8 mouse cellular contexts compared by ENCODE assay signal in the genomic region with DNA sequence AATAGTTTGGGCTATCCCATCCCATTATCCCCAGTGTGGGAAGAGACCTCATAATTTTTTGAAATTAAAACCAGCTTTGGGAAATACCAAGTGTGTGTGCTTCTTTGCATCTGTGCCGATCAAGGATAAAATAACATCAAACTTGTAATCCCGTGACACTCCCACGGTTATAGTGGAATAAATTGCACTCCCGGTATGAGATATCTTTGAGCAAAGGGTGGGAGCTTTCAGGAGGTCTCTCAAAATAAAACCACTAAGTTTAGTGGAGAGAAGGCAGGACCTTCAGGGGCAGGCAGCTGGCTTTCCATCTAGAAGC. TPM values are rescaled to one million over a fixed set of nuclear protein-coding genes. Genes with fewer than 3 reads are reported as not detected.
DNase-seq lines count a peak whose midpoint lies in the region; ATAC-seq and TF ChIP-seq lines count a peak whose summit lies in the region.

No protein-coding gene starts in this region.

- peak overlapping the region; percentile 55 for H3K9ac ChIP-seq in kidney, postnatal 0 days (ENCODE audit: low read depth, low read length)
- peak overlapping the region; percentile 57 for H3K9ac ChIP-seq in embryonic facial prominence, embryonic 11.5 days (replicated peaks; ENCODE audit: low read length)
- H3K9ac ChIP-seq in hindbrain, embryonic 16.5 days (ENCODE audit: low read depth, low read length): no peak overlapping the region
- no peak overlapping the region for H3K9ac ChIP-seq in midbrain, embryonic 15.5 days

- no peak for ATAC-seq in kidney, postnatal 0 days (replicated peaks; ENCODE audit: low FRiP score, low read depth)
- no peak for ATAC-seq in embryonic facial prominence, embryonic 11.5 days (replicated peaks; ENCODE audit: insufficient number of reproducible peaks, low FRiP score, low TSS enrichment, low read depth)
- ATAC-seq in hindbrain, embryonic 16.5 days: no peak
- ATAC-seq in midbrain, embryonic 15.5 days (replicated peaks): no peak
- no peak for ATAC-seq in monocyte, adult 5-6 weeks (replicated peaks; ENCODE audit: insufficient number of reproducible peaks, low FRiP score, low TSS enrichment, poor library complexity, severe bottlenecking)

- H3K4me3 ChIP-seq in kidney, postnatal 0 days (replicated peaks; ENCODE audit: low read depth, low read length): peak overlapping the region; percentile 27; the same call in 1 of the 2 replicates
- H3K4me3 ChIP-seq in embryonic facial prominence, embryonic 11.5 days (ENCODE audit: low read depth, low read length): peak overlapping the region; percentile 33
- peak overlapping the region; percentile 31 for H3K4me3 ChIP-seq in hindbrain, embryonic 16.5 days (ENCODE audit: low read length)
- H3K4me3 ChIP-seq in midbrain, embryonic 15.5 days: peak overlapping the region; percentile 24

- H3K27ac ChIP-seq in kidney, postnatal 0 days: peak overlapping the region; percentile 94
- peak overlapping the region; percentile 62 for H3K27ac ChIP-seq in embryonic facial prominence, embryonic 11.5 days (replicated peaks; ENCODE audit: low read depth, low read length)
- H3K27ac ChIP-seq in hindbrain, embryonic 16.5 days (ENCODE audit: low read depth, low read length): no peak overlapping the region; the same call in 1 of the 2 replicates
- H3K27ac ChIP-seq in midbrain, embryonic 15.5 days: peak overlapping the region; percentile 44

- H3K36me3 ChIP-seq in kidney, postnatal 0 days (ENCODE audit: insufficient read depth, low read length): 0 out of 2 replicates have a peak, but pooled peaks cover 5% of the 10 kb centered on the region
- H3K36me3 ChIP-seq in embryonic facial prominence, embryonic 11.5 days (replicated peaks; ENCODE audit: control insufficient read depth, insufficient read depth, low read depth, low read length): no peaks in the 10 kb centered on the region
- H3K36me3 ChIP-seq in hindbrain, embryonic 16.5 days (ENCODE audit: control insufficient read depth, insufficient read depth, low read length): no peaks in the 10 kb centered on the region
- H3K36me3 ChIP-seq in midbrain, embryonic 15.5 days (replicated peaks): no peaks in the 10 kb centered on the region

- peaks cover 18% of the 10 kb centered on the region for H3K4me1 ChIP-seq in kidney, postnatal 0 days (replicated peaks; ENCODE audit: insufficient read depth, low read length)
- peaks cover 3% of the 10 kb centered on the region; the same call in 1 of the 2 replicates for H3K4me1 ChIP-seq in embryonic facial prominence, embryonic 11.5 days (ENCODE audit: control insufficient read depth, insufficient read depth, low read length)
- H3K4me1 ChIP-seq in hindbrain, embryonic 16.5 days (ENCODE audit: control insufficient read depth, insufficient read depth, low read depth, low read length): peaks cover 6% of the 10 kb centered on the region
- H3K4me1 ChIP-seq in midbrain, embryonic 15.5 days: peaks cover 14% of the 10 kb centered on the region

- no peak for TF ChIP-seq CTCF in kidney, postnatal 0 days (IDR thresholded peaks at IDR 0.05; ENCODE audit: low read depth)

- H3K27me3 ChIP-seq in kidney, postnatal 0 days (ENCODE audit: insufficient read depth, low read length): no peaks in the 10 kb centered on the region
- no peaks in the 10 kb centered on the region for H3K27me3 ChIP-seq in embryonic facial prominence, embryonic 11.5 days (ENCODE audit: control insufficient read depth, insufficient read depth, low read length)
- no peaks in the 10 kb centered on the region; the same call in 1 of the 2 replicates for H3K27me3 ChIP-seq in hindbrain, embryonic 16.5 days (replicated peaks; ENCODE audit: control insufficient read depth, insufficient read depth, low read length)
- H3K27me3 ChIP-seq in midbrain, embryonic 15.5 days (replicated peaks): peaks cover 8% of the 10 kb centered on the region; the same call in 1 of the 2 replicates

- H3K9me3 ChIP-seq in kidney, postnatal 0 days (replicated peaks; ENCODE audit: low read length): no peaks in the 10 kb centered on the region
- H3K9me3 ChIP-seq in embryonic facial prominence, embryonic 11.5 days (replicated peaks; ENCODE audit: control insufficient read depth, low read length): no peaks in the 10 kb centered on the region
- H3K9me3 ChIP-seq in hindbrain, embryonic 16.5 days (ENCODE audit: control insufficient read depth, low read length): no peaks in the 10 kb centered on the region
- H3K9me3 ChIP-seq in midbrain, embryonic 15.5 days: no peaks in the 10 kb centered on the region

- H3K4me2 ChIP-seq in kidney, postnatal 0 days (ENCODE audit: low read length): peak overlapping the region; percentile 49
- peak overlapping the region; percentile 76 for H3K4me2 ChIP-seq in embryonic facial prominence, embryonic 11.5 days (ENCODE audit: low read depth, low read length)
- peak overlapping the region; percentile 46 for H3K4me2 ChIP-seq in hindbrain, embryonic 16.5 days (ENCODE audit: low read length)
- peak overlapping the region; percentile 47 for H3K4me2 ChIP-seq in midbrain, embryonic 15.5 days

- WGBS in kidney, postnatal 0 days: 4% methylated on average over 4 of the region's 4 CpGs
- 32% methylated on average over 4 of the region's 4 CpGs for WGBS in embryonic facial prominence, embryonic 11.5 days
- WGBS in hindbrain, embryonic 16.5 days: 39% methylated on average over 4 of the region's 4 CpGs
- WGBS in midbrain, embryonic 15.5 days: 43% methylated on average over 4 of the region's 4 CpGs

- no peak for DNase-seq in kidney, postnatal 0 days (ENCODE audit: low spot score)
- no peak for DNase-seq in kidney, postnatal 25 days
- DNase-seq in embryonic facial prominence, embryonic 11.5 days (ENCODE audit: low spot score): no peak
- DNase-seq in urinary bladder, adult 18-20 months (ENCODE audit: low spot score in 2 of 2): no peak
- no peak for DNase-seq in testis, postnatal 10 days (ENCODE audit: low spot score)

RNA-seq across cellular contexts. Expression of gene Sertad1, which starts 3.5 kb away (rescaled TPM):
- polyA plus RNA-seq in kidney, postnatal 0 days (2015; fragmentation: Nextera tagmentation; extraction: Ambion mirVana): 41.6 and 44.3 TPM in 2 replicates
- 24.3 and 25.5 TPM in 2 replicates for polyA plus RNA-seq in embryonic facial prominence, embryonic 11.5 days (2014; fragmentation: Nextera tagmentation; extraction: Ambion mirVana)
- polyA plus RNA-seq in hindbrain, embryonic 16.5 days (2015; fragmentation: Nextera tagmentation; extraction: Ambion mirVana): 9.8 and 11.4 TPM in 2 replicates
- polyA plus RNA-seq in midbrain, embryonic 15.5 days (2015; fragmentation: Nextera tagmentation; extraction: Ambion mirVana): 8.3 and 9.2 TPM in 2 replicates
- total RNA-seq in monocyte, adult 5-6 weeks (2017): 14.4 to 44.5 TPM (median 30.3 TPM) in 3 replicates

RNA-seq across cellular contexts. Expression of gene Prx, which starts 8.9 kb away (rescaled TPM):
- 4.1 and 4.7 TPM in 2 replicates for polyA plus RNA-seq in kidney, postnatal 0 days (2015; fragmentation: Nextera tagmentation; extraction: Ambion mirVana)
- polyA plus RNA-seq in embryonic facial prominence, embryonic 11.5 days (2014; fragmentation: Nextera tagmentation; extraction: Ambion mirVana): 1.2 and 2.2 TPM in 2 replicates
- polyA plus RNA-seq in hindbrain, embryonic 16.5 days (2015; fragmentation: Nextera tagmentation; extraction: Ambion mirVana): 1.8 and 1.9 TPM in 2 replicates
- polyA plus RNA-seq in midbrain, embryonic 15.5 days (2015; fragmentation: Nextera tagmentation; extraction: Ambion mirVana): 1.4 and 1.6 TPM in 2 replicates
- 0.19 to 0.53 TPM (median 0.38 TPM) in 3 replicates for total RNA-seq in monocyte, adult 5-6 weeks (2017)

RNA-seq across cellular contexts. Expression of gene Sertad3, which starts 16.6 kb away (rescaled TPM):
- 24.0 and 25.3 TPM in 2 replicates for polyA plus RNA-seq in kidney, postnatal 0 days (2015; fragmentation: Nextera tagmentation; extraction: Ambion mirVana)
- polyA plus RNA-seq in embryonic facial prominence, embryonic 11.5 days (2014; fragmentation: Nextera tagmentation; extraction: Ambion mirVana): 27.2 and 27.6 TPM in 2 replicates
- polyA plus RNA-seq in hindbrain, embryonic 16.5 days (2015; fragmentation: Nextera tagmentation; extraction: Ambion mirVana): 9.7 and 10.7 TPM in 2 replicates
- 7.9 and 9.9 TPM in 2 replicates for polyA plus RNA-seq in midbrain, embryonic 15.5 days (2015; fragmentation: Nextera tagmentation; extraction: Ambion mirVana)
- 14.3 to 26.8 TPM (median 14.9 TPM) in 3 replicates for total RNA-seq in monocyte, adult 5-6 weeks (2017)

RNA-seq across cellular contexts. Expression of gene Hipk4, which starts 32.9 kb away (rescaled TPM):
- 0.45 and 0.57 TPM in 2 replicates for polyA plus RNA-seq in kidney, postnatal 0 days (2015; fragmentation: Nextera tagmentation; extraction: Ambion mirVana)
- 0.22 and 0.36 TPM in 2 replicates for polyA plus RNA-seq in embryonic facial prominence, embryonic 11.5 days (2014; fragmentation: Nextera tagmentation; extraction: Ambion mirVana)
- polyA plus RNA-seq in hindbrain, embryonic 16.5 days (2015; fragmentation: Nextera tagmentation; extraction: Ambion mirVana): 1.4 and 1.5 TPM in 2 replicates
- polyA plus RNA-seq in midbrain, embryonic 15.5 days (2015; fragmentation: Nextera tagmentation; extraction: Ambion mirVana): 0.83 and 0.99 TPM in 2 replicates
- not detected in 3 replicates for total RNA-seq in monocyte, adult 5-6 weeks (2017)

RNA-seq across cellular contexts. Expression of gene Blvrb, which starts 42.4 kb away (rescaled TPM):
- polyA plus RNA-seq in kidney, postnatal 0 days (2015; fragmentation: Nextera tagmentation; extraction: Ambion mirVana): 33.4 and 40.1 TPM in 2 replicates
- 33.9 and 38.2 TPM in 2 replicates for polyA plus RNA-seq in embryonic facial prominence, embryonic 11.5 days (2014; fragmentation: Nextera tagmentation; extraction: Ambion mirVana)
- polyA plus RNA-seq in hindbrain, embryonic 16.5 days (2015; fragmentation: Nextera tagmentation; extraction: Ambion mirVana): 23.4 and 23.7 TPM in 2 replicates
- 17.9 and 19.5 TPM in 2 replicates for polyA plus RNA-seq in midbrain, embryonic 15.5 days (2015; fragmentation: Nextera tagmentation; extraction: Ambion mirVana)
- 20.7 to 49.1 TPM (median 37.2 TPM) in 3 replicates for total RNA-seq in monocyte, adult 5-6 weeks (2017)

Comparison
In these comparisons a context has a peak if more than half of its experiments do, and no peak if none do; other contexts are left out.
1. H3K9ac ChIP-seq: peak in kidney, postnatal 0 days (single experiment) and embryonic facial prominence, embryonic 11.5 days (single experiment); none in hindbrain, embryonic 16.5 days (single experiment) and midbrain, embryonic 15.5 days (single experiment).
2. Peak in every context shown above with its lines, with median percentiles within 50 percentile points of each other: H3K4me2 ChIP-seq and H3K4me3 ChIP-seq.